Mouse (Mus musculus) liver, embryonic 11.5 days (tissue): ENCODE results near the gene Cby3. TPM values are rescaled to one million over a fixed set of nuclear protein-coding genes. Genes with fewer than 3 reads are reported as not detected.
"Not testable (repeated sequence)": the region's sequence is repeated elsewhere in the genome, so short reads cannot be mapped to it uniquely, and the experiment has no call there.

Source experiments
- ATAC-seq: fragments of 200-750 bp; cut with Nextera tagmentation; replicated peaks from 2 replicates; pipeline ENCODE4 v1.8.0; 2017; ENCODE audit warnings: moderate number of reproducible peaks, mild to moderate bottlenecking, moderate TSS enrichment, moderate library complexity; ENCODE audit not compliant: low FRiP score
- DNase-seq: peaks from one replicate; pipeline ENCODE4 v3.0.0-alpha.2; 2017; ENCODE audit warnings: low spot score
- H3K27ac ChIP-seq: fragments of 300-500 bp; sonication (generic); 2 replicates; pipeline ENCODE4 v1.5.1; 2014; ENCODE audit warnings: mild to moderate bottlenecking, low read depth, low read length, control low read depth
- H3K27me3 ChIP-seq: fragments of 300-500 bp; sonication (generic); replicated peaks from 2 replicates; pipeline ENCODE4 v1.6.1; 2014; ENCODE audit warnings: low read length, mixed read lengths; ENCODE audit not compliant: control insufficient read depth, insufficient read depth
- H3K36me3 ChIP-seq: fragments of 300-500 bp; sonication (generic); 2 replicates; pipeline ENCODE4 v1.6.1; 2014; ENCODE audit warnings: mild to moderate bottlenecking, low read length, moderate library complexity, mixed read lengths; ENCODE audit not compliant: control insufficient read depth, insufficient read depth
- H3K4me1 ChIP-seq: fragments of 300-500 bp; sonication (generic); replicated peaks from 2 replicates; pipeline ENCODE4 v1.6.1; 2014; ENCODE audit warnings: low read length, mixed read lengths; ENCODE audit not compliant: control insufficient read depth, insufficient read depth
- H3K4me2 ChIP-seq: fragments of 300-500 bp; sonication (generic); 2 replicates; pipeline ENCODE4 v1.6.1; 2014; ENCODE audit warnings: mild to moderate bottlenecking, control low read depth, moderate library complexity
- H3K4me3 ChIP-seq: fragments of 300-500 bp; sonication (generic); 2 replicates; pipeline ENCODE4 v1.5.1; 2014; ENCODE audit warnings: low read depth, low read length, control low read depth
- H3K9ac ChIP-seq: fragments of 300-500 bp; sonication (generic); 2 replicates; pipeline ENCODE4 v1.6.1; 2014; ENCODE audit warnings: low read depth, low read length, control low read depth
- H3K9me3 ChIP-seq: fragments of 300-500 bp; sonication (generic); 2 replicates; pipeline ENCODE4 v1.6.1; 2016; ENCODE audit warnings: low read length, inconsistent platforms, mixed read lengths; ENCODE audit not compliant: control insufficient read depth
- WGBS: fragments of 180-500 bp; shearing (Covaris S2); extraction: QIAGEN DNeasy Blood & Tissue Kit; methylation state at CpG from one replicate; pipeline ENCODE4 v1.1.7; 2014; 5-methylcytosine and 5-hydroxymethylcytosine counted together
- polyA plus RNA-seq: library from polyadenylated mRNA; unstranded; fragments of >200 nt; fragmentation: Nextera tagmentation; extraction: Ambion mirVana; gene quantifications from 2 replicates; pipeline ENCODE4 v1.2.1, GENCODE M21; 2014

Cby3 gene
- polyA plus RNA-seq = not detected in 2 replicates

DNA sequence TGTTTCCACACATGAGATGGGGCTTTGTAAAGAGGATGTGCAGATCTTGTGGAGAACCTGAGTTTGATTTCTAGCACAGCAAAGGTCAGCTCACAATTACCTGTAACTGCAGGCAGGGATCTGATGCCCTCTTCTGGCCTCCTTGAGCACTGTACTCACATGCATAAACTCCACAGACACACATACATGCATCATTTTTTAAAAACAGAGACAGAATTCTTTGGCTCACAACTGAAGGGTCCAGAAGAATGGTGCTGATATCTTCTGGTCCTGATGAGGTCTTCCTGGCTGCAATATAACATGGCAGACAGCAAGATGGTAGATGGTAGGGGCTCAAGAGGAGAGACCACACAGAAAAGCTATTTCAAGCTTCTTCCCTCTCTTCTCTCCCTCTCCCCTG, at the start of gene Cby3:
Gene Cby3, plus strand, starts transcription at position 301 of the 400 bp plus-strand sequence.
- H3K4me3 ChIP-seq = no peak within 1 kb of the TSS
- H3K4me2 ChIP-seq = no peak within 1 kb of the TSS
- peaks cover 3% of the 10 kb centered on the region; the same call in 1 of the 2 replicates for H3K4me1 ChIP-seq
- H3K9ac ChIP-seq = no peak within 1 kb of the TSS
- no peaks in the 10 kb centered on the region for H3K36me3 ChIP-seq
- ATAC-seq (no peak), DNase-seq (no peak)
- H3K27ac ChIP-seq = no peak within 1 kb of the TSS
- no peaks in the 10 kb centered on the region for H3K9me3 ChIP-seq
- H3K27me3 ChIP-seq = 0 out of 2 replicates have a peak, but pooled peaks cover 3% of the 10 kb centered on the region

DNA sequence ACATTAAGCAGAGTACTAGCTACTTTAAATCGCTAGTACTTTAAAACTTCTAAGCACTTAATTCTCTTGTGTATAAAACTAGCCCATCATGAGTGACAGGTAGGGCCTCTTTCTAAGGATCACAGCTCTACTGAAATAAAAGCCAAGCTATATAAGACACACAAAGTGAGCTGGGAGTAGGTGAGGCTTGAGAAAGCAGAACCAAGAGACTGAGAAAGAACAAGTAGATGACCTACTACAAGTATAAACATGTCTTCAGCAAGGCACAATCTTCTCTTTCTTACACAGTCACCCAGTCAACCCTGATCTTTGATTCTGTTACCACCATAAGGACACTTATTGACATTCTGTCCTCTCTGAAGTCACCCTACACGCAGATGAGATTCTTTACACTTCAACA, 41.5 kb upstream of the Cby3 start:
- no peak for ATAC-seq
- 87% methylated on average over 2 of the region's 2 CpGs for WGBS
- no peaks in the 10 kb centered on the region for H3K9me3 ChIP-seq

DNA sequence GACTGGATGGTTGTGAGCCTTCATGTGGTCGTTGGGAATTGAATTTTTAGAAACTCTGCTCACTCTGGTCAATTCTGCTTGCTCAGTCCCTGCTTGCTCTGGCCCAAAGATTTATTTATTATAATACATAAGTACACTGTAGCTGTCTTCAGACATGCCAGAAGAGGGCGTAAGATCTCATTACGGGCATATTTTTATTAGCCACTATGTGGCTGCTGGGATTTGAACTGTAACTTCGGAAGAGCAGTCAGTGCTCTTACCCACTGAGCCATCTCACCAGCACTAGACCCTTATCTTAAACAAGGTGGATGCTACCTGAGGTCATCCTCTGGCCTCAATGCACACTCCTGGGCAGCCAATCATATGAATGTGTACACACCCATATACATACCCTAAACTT, 34.9 kb upstream of the Cby3 start:
- WGBS = 76% methylated on average over 4 of the region's 4 CpGs

More for the DNA sequence above, 41.5 kb upstream of the Cby3 start:
- H3K9ac ChIP-seq = 0 out of 2 replicates have a peak overlapping the region, but pooled peaks have one; percentile 12
- no peak overlapping the region for H3K27ac ChIP-seq
- no peak overlapping the region for H3K4me3 ChIP-seq
- peaks cover 3% of the 10 kb centered on the region; the same call in 1 of the 2 replicates for H3K4me1 ChIP-seq
- no peak overlapping the region for H3K4me2 ChIP-seq
- no peak for DNase-seq
- peaks cover 24% of the 10 kb centered on the region; the same call in 1 of the 2 replicates for H3K36me3 ChIP-seq
- H3K27me3 ChIP-seq = no peaks in the 10 kb centered on the region

DNA sequence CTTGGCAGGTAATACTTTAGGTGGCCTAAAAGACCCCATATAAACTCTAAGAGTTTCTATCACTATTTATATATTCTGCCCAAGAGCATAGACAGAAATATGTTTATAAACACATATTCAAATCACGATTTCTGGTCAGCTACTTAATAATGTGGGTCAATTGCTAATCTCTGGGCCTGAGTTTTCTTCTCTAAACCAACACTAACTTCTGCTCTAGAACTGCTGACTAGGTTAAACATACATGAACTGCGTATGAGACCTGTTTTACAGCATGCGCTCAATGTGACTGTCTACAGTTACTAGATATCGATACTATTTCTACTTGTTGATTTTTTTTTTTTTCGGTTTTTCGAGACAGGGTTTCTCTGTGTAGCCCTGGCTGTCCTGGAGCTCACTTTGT, 33.0 kb upstream of the Cby3 start:
- H3K36me3 ChIP-seq = peaks cover 6% of the 10 kb centered on the region; the same call in 1 of the 2 replicates
- H3K4me2 ChIP-seq = no peak overlapping the region
- H3K4me3 ChIP-seq = no peak overlapping the region
- no peaks in the 10 kb centered on the region for H3K27me3 ChIP-seq
- H3K27ac ChIP-seq = no peak overlapping the region
- H3K9ac ChIP-seq = no peak overlapping the region
- no peak for DNase-seq
- H3K4me1 ChIP-seq = peaks cover 21% of the 10 kb centered on the region
- no peak for ATAC-seq
- 90% methylated on average over 6 of the region's 6 CpGs for WGBS
- no peaks in the 10 kb centered on the region for H3K9me3 ChIP-seq

More for the DNA sequence above, 34.9 kb upstream of the Cby3 start:
- DNase-seq, H3K4me2 ChIP-seq, ATAC-seq, H3K4me3 ChIP-seq, H3K36me3 ChIP-seq, H3K9me3 ChIP-seq, H3K27me3 ChIP-seq, H3K9ac ChIP-seq, H3K27ac ChIP-seq: not testable (repeated sequence)
- peaks cover 21% of the 10 kb centered on the region for H3K4me1 ChIP-seq

DNA sequence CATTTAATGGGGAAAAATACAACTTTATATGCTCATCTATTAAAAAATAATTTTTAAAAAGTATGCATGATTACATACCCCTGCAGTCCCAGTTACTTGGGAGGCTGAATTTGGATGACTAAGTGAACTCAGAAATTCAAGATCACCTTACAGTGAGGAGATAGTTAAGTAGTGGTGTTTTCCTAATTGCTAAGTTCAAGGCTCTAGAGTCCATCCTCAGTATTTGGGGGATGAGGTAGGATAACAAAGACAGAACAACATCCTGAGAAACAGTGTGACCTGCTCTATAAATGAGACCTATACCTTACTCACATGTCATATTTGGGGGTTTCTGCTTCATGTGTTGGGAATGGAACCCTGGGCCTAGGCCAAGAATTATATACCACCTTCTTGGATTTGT, 31.9 kb upstream of the Cby3 start:
- Histone ChIP-seq H3K4me1 (peaks cover 28% of the 10 kb centered on the region), H3K4me2 (peak overlapping the region; percentile 95), H3K9me3 (no peaks in the 10 kb centered on the region)

DNA sequence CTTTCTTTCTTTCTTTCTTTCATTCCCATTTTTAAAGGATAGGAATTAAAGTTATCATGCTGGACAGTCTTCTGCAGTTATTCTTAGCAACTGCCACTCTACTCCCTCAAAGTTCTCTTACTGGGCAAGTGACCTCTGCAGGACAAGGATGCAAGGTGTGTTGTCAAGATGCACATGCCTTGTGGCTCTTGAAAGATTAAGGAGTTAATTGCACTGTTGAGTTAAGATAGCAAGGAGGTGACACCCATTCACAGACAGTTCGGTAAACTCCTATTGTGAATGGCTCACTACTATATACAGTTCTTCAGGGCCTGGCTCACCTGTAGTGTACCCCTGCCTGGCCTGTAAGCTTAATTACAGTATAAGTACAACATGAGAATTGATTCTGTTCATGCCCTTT, 30.4 kb upstream of the Cby3 start:
- ATAC-seq (peak; percentile 40), DNase-seq (no peak)
- Histone ChIP-seq H3K27me3 (no peaks in the 10 kb centered on the region), H3K27ac (peak overlapping the region; percentile 88), H3K4me1 (peaks cover 28% of the 10 kb centered on the region), H3K9ac (peak overlapping the region; percentile 94), H3K4me2 (peak overlapping the region; percentile 95), H3K36me3 (peaks cover 3% of the 10 kb centered on the region; the same call in 1 of the 2 replicates), H3K9me3 (no peaks in the 10 kb centered on the region), H3K4me3 (peak overlapping the region; percentile 81)
- WGBS = 10% methylated on average over 1 of the region's 1 CpGs

More for the DNA sequence above, 31.9 kb upstream of the Cby3 start:
- DNase-seq (no peak), ATAC-seq (no peak)
- no peak overlapping the region; the same call in 1 of the 2 replicates for H3K4me3 ChIP-seq
- peaks cover 5% of the 10 kb centered on the region; the same call in 1 of the 2 replicates for H3K36me3 ChIP-seq
- H3K27me3 ChIP-seq = no peaks in the 10 kb centered on the region
- H3K9ac ChIP-seq = no peak overlapping the region
- H3K27ac ChIP-seq = no peak overlapping the region; the same call in 1 of the 2 replicates

DNA sequence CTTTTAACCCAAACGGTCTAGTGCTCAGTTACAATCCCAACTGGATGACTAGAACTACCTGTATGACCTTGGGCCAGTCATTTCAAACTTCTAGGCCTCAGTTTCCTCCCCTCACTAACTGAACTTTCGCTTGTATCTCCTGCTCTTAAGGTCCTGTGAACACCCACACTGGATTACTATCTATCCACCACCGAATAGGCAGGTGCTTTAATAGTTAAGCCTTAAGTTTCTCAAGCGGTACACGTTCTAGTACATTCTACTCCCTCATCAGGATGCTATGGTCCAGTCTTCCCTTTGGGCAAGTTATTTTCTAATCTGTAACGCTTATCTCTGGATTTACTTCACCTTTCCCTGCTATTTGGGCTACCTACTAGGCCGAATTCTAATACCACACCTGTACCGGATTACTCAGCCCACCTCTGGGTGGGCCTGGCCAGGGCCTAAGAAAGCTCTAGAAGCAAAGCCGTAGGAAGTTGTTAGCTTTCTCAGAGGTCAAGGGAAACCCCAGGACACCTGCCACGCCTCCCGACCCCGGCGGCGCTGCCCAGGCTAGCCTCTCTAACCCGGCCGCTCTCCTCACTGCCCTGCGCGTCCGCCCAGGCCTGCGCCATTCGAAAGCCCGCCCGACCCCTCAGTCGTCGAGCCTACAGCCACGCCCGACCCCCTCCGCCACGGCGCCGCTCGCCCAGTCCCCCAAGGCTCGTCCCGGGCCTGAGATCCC, 29.4 kb upstream of the Cby3 start:
- H3K4me3 ChIP-seq = peak overlapping the region; percentile 81
- H3K27ac ChIP-seq = peak overlapping the region; percentile 88
- no peaks in the 10 kb centered on the region; the same call in 1 of the 2 replicates for H3K36me3 ChIP-seq
- H3K4me1 ChIP-seq = peaks cover 28% of the 10 kb centered on the region
- ATAC-seq (peak; percentile 51), DNase-seq (no peak)
- H3K27me3 ChIP-seq = no peaks in the 10 kb centered on the region
- WGBS = 1% methylated on average over 34 of the region's 34 CpGs
- peak overlapping the region; percentile 94 for H3K9ac ChIP-seq
- H3K4me2 ChIP-seq = peak overlapping the region; percentile 95
- H3K9me3 ChIP-seq = no peaks in the 10 kb centered on the region

DNA sequence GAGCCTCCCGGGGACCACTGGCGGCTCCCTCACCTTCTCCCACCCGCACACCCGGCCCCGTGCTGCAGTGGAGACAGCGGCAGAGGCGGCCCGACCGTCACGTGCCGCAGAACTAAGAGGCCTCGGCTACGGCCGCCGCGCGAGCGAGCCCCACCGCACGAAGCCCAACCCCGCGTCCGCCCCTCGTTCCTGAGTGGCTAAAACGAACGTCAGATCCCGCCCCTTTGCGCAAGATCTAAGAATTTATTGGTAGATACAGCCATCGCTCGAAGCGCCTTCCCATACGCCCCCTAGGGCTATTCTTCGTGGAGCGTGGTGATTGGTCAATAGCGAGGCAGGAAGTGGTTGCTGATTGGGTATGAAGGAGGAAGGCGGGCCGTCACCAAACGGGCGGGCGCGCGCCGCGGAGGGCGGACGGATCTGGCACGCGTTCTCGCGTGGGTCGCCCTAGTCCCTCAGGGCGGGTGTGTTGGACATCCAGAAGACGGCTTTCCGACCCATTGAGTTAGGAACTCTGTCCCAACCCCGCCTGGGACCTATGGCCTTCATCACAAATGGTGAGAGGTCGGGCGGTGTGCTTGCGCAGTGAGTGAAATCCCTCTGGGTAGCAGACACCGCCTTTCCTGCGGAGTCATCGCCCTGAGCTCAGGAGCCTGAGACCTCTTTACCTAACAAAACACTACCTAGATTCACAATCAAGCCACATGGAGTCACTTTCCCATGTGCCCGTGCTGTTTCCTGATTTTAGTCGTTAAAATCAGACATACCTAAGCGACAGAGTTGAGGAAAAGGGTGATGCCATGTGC, 28.6 kb upstream of the Cby3 start, which contains the start of gene Canx:
Gene Canx, minus strand, starts transcription at position 178 of the 806 bp plus-strand sequence.
- DNase-seq (peak; percentile 99), ATAC-seq (peak; percentile 93)
- no peaks in the 10 kb centered on the region for H3K27me3 ChIP-seq
- under 1% methylated on average over 64 of the region's 64 CpGs for WGBS
- H3K9ac ChIP-seq = peak within 1 kb of the TSS; percentile 94
- peak within 1 kb of the TSS; percentile 88 for H3K27ac ChIP-seq
- H3K4me3 ChIP-seq = peak within 1 kb of the TSS; percentile 81
- peaks cover 28% of the 10 kb centered on the region for H3K4me1 ChIP-seq
- H3K9me3 ChIP-seq = no peaks in the 10 kb centered on the region
- H3K36me3 ChIP-seq = no peaks in the 10 kb centered on the region; the same call in 1 of the 2 replicates
- H3K4me2 ChIP-seq = peak within 1 kb of the TSS; percentile 95
